Mouse (Mus musculus) forebrain, postnatal 0 days (tissue): Measurements from ENCODE around the gene Ebf4. TPM values are rescaled to one million over a fixed set of nuclear protein-coding genes. Genes with fewer than 3 reads are reported as not detected.

Source experiments
- ATAC-seq: fragments of 200-750 bp; cut with Nextera tagmentation; 2 replicates; pipeline ENCODE4 v1.8.0; 2017; ENCODE audit warnings: mild to moderate bottlenecking, moderate library complexity
- DNase-seq: peaks from one replicate; pipeline ENCODE4 v3.0.0-alpha.2; 2015
- H3K27ac ChIP-seq: fragments of 300-500 bp; sonication (generic); 2 replicates; pipeline ENCODE4 v1.5.1; 2014; ENCODE audit warnings: low read depth, mild to moderate bottlenecking, antibody characterized with exemption, low read length, moderate library complexity, mixed read lengths
- H3K27me3 ChIP-seq: fragments of 300-500 bp; sonication (generic); 2 replicates; pipeline ENCODE4 v1.6.1; 2014; ENCODE audit warnings: mild to moderate bottlenecking, low read length, mixed read lengths; ENCODE audit not compliant: insufficient read depth
- H3K36me3 ChIP-seq: fragments of 300-500 bp; sonication (generic); 2 replicates; pipeline ENCODE4 v1.6.1; 2014; ENCODE audit warnings: mild to moderate bottlenecking, moderate library complexity; ENCODE audit not compliant: insufficient read depth
- H3K4me1 ChIP-seq: fragments of 300-500 bp; sonication (generic); 2 replicates; pipeline ENCODE4 v1.6.1; 2014; ENCODE audit warnings: antibody characterized with exemption; ENCODE audit not compliant: insufficient read depth
- H3K4me2 ChIP-seq: fragments of 300-500 bp; sonication (generic); 2 replicates; pipeline ENCODE4 v1.6.1; 2014; ENCODE audit warnings: low read depth, mild to moderate bottlenecking, moderate library complexity
- H3K4me3 ChIP-seq: fragments of 300-500 bp; sonication (generic); 2 replicates; pipeline ENCODE4 v1.5.1; 2014; ENCODE audit warnings: low read depth, low read length, mixed read lengths
- H3K9ac ChIP-seq: fragments of 300-500 bp; sonication (generic); 2 replicates; pipeline ENCODE4 v1.6.1; 2014; ENCODE audit warnings: mild to moderate bottlenecking
- H3K9me3 ChIP-seq: fragments of 300-500 bp; sonication (generic); 2 replicates; pipeline ENCODE4 v1.6.1; 2016; ENCODE audit warnings: low read length
- CTCF ChIP-seq: sonication (generic); IDR thresholded peaks from 2 replicates; pipeline ENCODE4 v1.5.1; 2016; ENCODE audit warnings: antibody characterized with exemption, control low read depth, low read depth
- WGBS: fragments of 180-500 bp; shearing (Covaris S2); extraction: QIAGEN DNeasy Blood & Tissue Kit; methylation state at CpG from one replicate; pipeline ENCODE4 v1.1.7; 2014; 5-methylcytosine and 5-hydroxymethylcytosine counted together
- polyA plus RNA-seq: library from polyadenylated mRNA; unstranded; fragments of >200 nt; fragmentation: Nextera tagmentation; extraction: Ambion mirVana; gene quantifications from 2 replicates; pipeline ENCODE4 v1.2.1, GENCODE M21; 2015
- total RNA-seq: library from RNA; depleted of rRNA; stranded (reverse); fragments of >200 nt; gene quantifications from 2 replicates; pipeline ENCODE4 v1.2.3, GENCODE M21; 2014

Ebf4 gene
- total and polyA plus RNA-seq, 2 experiments from 2014 or later: 4.8 to 15.1 TPM

GRCm38 (mm10) chr2:130374951-130375350 lies 80.0 kb downstream of the Ebf4 start:
- DNase-seq: no peak
- Histone ChIP-seq H3K9ac (no peak overlapping the region), H3K36me3 (no peaks in the 10 kb centered on the region), H3K27me3 (no peaks in the 10 kb centered on the region), H3K27ac (no peak overlapping the region), H3K4me3 (no peak overlapping the region), H3K4me1 (no peaks in the 10 kb centered on the region), H3K4me2 (no peak overlapping the region), H3K9me3 (no peaks in the 10 kb centered on the region)
- TF ChIP-seq CTCF: no peak
- 73% methylated on average over 4 of the region's 4 CpGs for WGBS
- no peak for ATAC-seq

- TF ChIP-seq CTCF: no peak
- Histone ChIP-seq H3K4me3 (no peak overlapping the region), H3K4me2 (no peak overlapping the region), H3K9me3 (no peaks in the 10 kb centered on the region), H3K4me1 (no peaks in the 10 kb centered on the region), H3K36me3 (no peaks in the 10 kb centered on the region), H3K27ac (no peak overlapping the region), H3K9ac (no peak overlapping the region), H3K27me3 (no peaks in the 10 kb centered on the region)
- WGBS: 27% methylated on average over 3 of the region's 3 CpGs
- ATAC-seq (no peak), DNase-seq (no peak)
These were observed 88.2 kb downstream of the Ebf4 start for GRCm38 (mm10) chr2:130383205-130383604.

DNA sequence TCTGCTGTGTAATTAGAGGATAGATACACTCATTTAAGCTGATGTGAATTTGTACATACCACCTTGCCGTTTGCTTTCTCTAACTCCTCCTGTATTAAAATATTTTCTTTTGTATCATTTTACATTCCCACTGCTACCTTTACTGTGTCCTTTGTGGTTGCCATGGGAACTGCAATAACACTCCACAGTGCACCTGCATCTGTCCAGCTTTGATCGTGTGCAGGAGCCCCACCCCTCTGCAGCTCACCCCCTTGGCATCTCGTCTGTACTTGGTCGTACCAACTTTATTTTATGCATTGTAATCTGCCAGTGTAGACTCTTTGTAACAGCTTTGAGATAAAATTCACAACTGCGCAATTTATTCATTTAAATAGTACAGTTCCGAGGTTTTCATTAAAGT lies 88.9 kb downstream of the Ebf4 start:
- WGBS: 50% methylated on average over 6 of the region's 6 CpGs
- no peaks in the 10 kb centered on the region for H3K4me1 ChIP-seq
- no peak for DNase-seq

GRCm38 (mm10) chr2:130386212-130386611 lies 91.2 kb downstream of the Ebf4 start:
- Histone ChIP-seq H3K9ac (no peak overlapping the region), H3K4me1 (no peaks in the 10 kb centered on the region), H3K27ac (no peak overlapping the region), H3K4me2 (no peak overlapping the region), H3K4me3 (no peak overlapping the region), H3K36me3 (peaks cover 7% of the 10 kb centered on the region; the same call in 1 of the 2 replicates), H3K9me3 (no peaks in the 10 kb centered on the region), H3K27me3 (no peaks in the 10 kb centered on the region)
- DNase-seq (no peak), ATAC-seq (no peak)
- 74% methylated on average over 1 of the region's 1 CpGs for WGBS
- TF ChIP-seq CTCF: no peak

More for the DNA sequence above, 88.9 kb downstream of the Ebf4 start:
- H3K4me3 ChIP-seq: no peak overlapping the region
- no peaks in the 10 kb centered on the region for H3K27me3 ChIP-seq
- no peak overlapping the region for H3K27ac ChIP-seq
- no peak for TF ChIP-seq CTCF
- no peaks in the 10 kb centered on the region for H3K36me3 ChIP-seq
- H3K9ac ChIP-seq: no peak overlapping the region
- H3K9me3 ChIP-seq: no peaks in the 10 kb centered on the region
- no peak overlapping the region for H3K4me2 ChIP-seq
- no peak for ATAC-seq

DNA sequence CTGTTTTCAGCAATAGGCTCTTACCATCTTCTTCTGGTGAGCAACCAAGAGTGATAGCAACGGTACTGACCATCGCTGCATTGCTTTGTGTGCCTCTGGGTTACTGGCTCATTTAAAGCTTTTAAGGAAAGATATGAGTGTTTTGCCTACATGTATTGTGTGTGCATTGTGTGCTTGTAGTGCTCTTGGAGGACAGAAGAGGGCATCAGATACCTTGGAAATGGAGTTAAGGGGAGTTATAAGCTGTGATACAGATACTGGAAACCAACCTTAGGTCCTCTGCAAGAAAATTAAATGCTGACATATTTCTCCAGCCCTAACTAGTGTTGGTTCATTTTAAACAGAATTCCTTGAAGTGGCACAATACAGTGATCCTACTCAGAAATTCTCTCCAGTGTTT lies 93.8 kb downstream of the Ebf4 start:
- H3K9me3 ChIP-seq: no peaks in the 10 kb centered on the region
- H3K36me3 ChIP-seq: peaks cover 16% of the 10 kb centered on the region; the same call in 1 of the 2 replicates
- H3K4me2 ChIP-seq: no peak overlapping the region
- H3K9ac ChIP-seq: no peak overlapping the region
- no peaks in the 10 kb centered on the region for H3K27me3 ChIP-seq
- DNase-seq (no peak), ATAC-seq (no peak)
- no peaks in the 10 kb centered on the region for H3K4me1 ChIP-seq
- peak; percentile 51 for TF ChIP-seq CTCF
- no peak overlapping the region for H3K4me3 ChIP-seq
- 77% methylated on average over 2 of the region's 2 CpGs for WGBS
- no peak overlapping the region for H3K27ac ChIP-seq

GRCm38 (mm10) chr2:130390993-130391625 lies 96.1 kb downstream of the Ebf4 start:
- no peak overlapping the region for H3K9ac ChIP-seq
- no peaks in the 10 kb centered on the region for H3K9me3 ChIP-seq
- no peak overlapping the region for H3K4me3 ChIP-seq
- H3K27me3 ChIP-seq: no peaks in the 10 kb centered on the region
- no peaks in the 10 kb centered on the region for H3K4me1 ChIP-seq
- no peak overlapping the region for H3K4me2 ChIP-seq
- no peak overlapping the region for H3K27ac ChIP-seq
- DNase-seq (no peak), ATAC-seq (no peak)
- no peak for TF ChIP-seq CTCF
- WGBS: 89% methylated on average over 11 of the region's 11 CpGs
- peaks cover 16% of the 10 kb centered on the region; the same call in 1 of the 2 replicates for H3K36me3 ChIP-seq

- DNase-seq (no peak), ATAC-seq (no peak)
- WGBS: 90% methylated on average over 3 of the region's 3 CpGs
- H3K9me3 ChIP-seq: no peaks in the 10 kb centered on the region
- H3K9ac ChIP-seq: no peak overlapping the region
- H3K4me1 ChIP-seq: 0 out of 2 replicates have a peak, but pooled peaks cover 12% of the 10 kb centered on the region
- H3K27me3 ChIP-seq: no peaks in the 10 kb centered on the region; the same call in 1 of the 2 replicates
- peaks cover 16% of the 10 kb centered on the region; the same call in 1 of the 2 replicates for H3K36me3 ChIP-seq
- no peak for TF ChIP-seq CTCF
- H3K4me2 ChIP-seq: no peak overlapping the region
- no peak overlapping the region for H3K4me3 ChIP-seq
- H3K27ac ChIP-seq: no peak overlapping the region
These were observed 97.9 kb downstream of the Ebf4 start for GRCm38 (mm10) chr2:130392836-130393235.
